Mouse (Mus musculus) olfactory bulb, adult 2 months (tissue): ENCODE data around the gene Apbb2.

ENCODE experiments used
- CTCF ChIP-seq: fragments of 200-500 bp; IDR thresholded peaks from 2 replicates; pipeline ENCODE4 v1.5.1; 2012; ENCODE audit warnings: low read depth, mild to moderate bottlenecking, low read length, moderate library complexity; ENCODE audit not compliant: insufficient read depth
- POLR2A ChIP-seq: fragments of 200-500 bp; IDR thresholded peaks from 2 replicates; pipeline ENCODE4 v1.6.1; 2012; ENCODE audit warnings: mild to moderate bottlenecking, low read depth, low read length, moderate library complexity; ENCODE audit not compliant: insufficient read depth

GRCm38 (mm10) chr5:66259000-66259399 lies 359.6 kb downstream of the Apbb2 start:
- TF ChIP-seq CTCF (no peak), POLR2A (no peak)
